Mouse (Mus musculus): ENCODE measurements around the gene Ppdpf.

Gene Ppdpf

GRCm38 (mm10) chr2:181187121-181188000, at the start of gene Ppdpf:
Ppdpf (plus strand) TSS chr2:181187247.
- DNase-seq (ENCODE audit: low spot score), result peak; percentile 89

DNA sequence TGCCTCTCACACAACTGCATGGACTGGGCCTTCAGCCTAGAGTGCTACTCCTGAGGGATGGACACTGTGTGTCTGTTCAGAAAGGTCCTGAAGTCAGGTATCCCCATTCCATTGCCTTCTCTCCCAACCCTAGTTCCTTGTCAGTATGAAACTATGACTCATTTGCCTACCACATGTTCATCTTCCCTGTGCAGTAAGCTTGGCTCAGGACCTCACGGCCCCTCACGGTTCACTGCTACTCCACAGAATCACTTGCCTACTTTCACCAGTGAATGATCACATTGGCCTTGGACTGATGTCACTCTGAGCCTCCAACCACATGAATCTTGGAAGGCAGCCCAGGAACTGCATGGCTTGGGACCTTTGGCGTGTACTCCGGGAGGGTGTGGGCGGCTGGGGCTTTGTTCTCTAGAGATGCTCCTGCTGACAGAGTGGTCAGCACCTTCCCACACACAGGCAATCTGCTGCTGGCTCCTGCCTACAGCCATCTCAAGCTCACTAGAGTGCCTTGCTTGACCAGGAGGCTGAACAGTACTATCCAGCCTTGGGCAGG, 47.3 kb upstream of the Ppdpf start:
- no peak for DNase-seq (ENCODE audit: low spot score)

DNA sequence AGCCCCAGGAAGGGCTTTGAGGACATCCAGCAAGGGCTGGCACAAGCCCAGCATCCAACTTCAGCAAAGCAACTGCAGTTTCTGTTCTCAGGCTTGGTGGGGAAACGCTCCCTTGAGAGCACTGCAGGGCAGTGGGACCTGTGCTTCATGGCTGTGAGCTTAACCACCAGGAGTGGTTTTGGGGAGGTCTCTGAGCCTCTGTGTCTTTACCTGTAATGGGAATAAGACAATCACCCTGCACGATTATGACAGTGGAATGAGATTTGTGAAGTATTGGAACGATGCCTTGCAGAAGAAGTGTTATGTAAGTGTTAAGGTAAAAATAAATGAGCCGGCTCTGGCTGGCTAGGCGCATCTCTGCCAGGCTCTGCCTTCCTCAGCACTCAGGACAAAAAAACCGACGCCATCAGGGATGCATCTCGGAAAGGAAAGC, 44.3 kb upstream of the Ppdpf start:
- peak; percentile 68 for DNase-seq (ENCODE audit: low spot score)

DNA sequence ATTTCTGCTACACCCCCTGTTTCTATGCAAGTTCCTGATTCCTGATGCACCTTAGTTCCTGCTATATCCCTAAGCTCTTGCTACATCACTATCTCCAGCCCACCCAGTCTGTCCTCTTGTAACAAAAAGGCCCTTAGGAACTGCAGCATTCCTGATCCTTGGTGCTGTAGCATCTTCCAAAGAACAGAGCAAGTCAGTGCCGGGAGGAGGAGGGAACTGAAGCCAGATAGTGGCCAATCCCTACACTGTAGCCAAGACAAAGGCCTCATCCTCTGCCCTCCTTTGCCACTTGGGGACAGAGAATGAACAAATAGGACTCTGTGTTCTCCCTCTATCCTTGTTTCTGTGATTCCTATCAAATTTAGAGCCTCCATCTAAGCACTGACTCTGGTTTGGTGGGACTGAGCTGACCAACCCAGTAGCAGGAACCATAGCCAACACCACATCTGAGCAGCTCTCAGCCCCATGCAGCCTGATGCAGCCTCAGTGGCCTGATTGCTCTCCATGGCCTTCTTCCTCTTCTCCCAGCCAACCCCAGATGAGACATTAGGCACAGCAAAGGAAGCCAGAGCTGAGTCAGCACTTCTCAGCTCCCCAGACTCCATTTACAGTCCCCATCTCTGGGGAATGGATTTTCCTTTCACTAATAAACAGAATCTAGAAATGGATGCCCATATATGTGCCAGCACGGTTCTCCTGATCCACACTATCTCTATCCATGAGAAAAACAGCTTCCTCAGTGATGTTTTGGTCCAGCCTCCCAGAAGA, 43.4 kb upstream of the Ppdpf start:
- no peak for DNase-seq (ENCODE audit: low spot score)

GRCm38 (mm10) chr2:181144675-181145074, 42.4 kb upstream of the Ppdpf start:
- no peak for DNase-seq (ENCODE audit: low spot score)

- no peak for DNase-seq (ENCODE audit: low spot score)
Measured at GRCm38 (mm10) chr2:181146976-181147545, 40.0 kb upstream of the Ppdpf start.

GRCm38 (mm10) chr2:181147546-181148317, 39.3 kb upstream of the Ppdpf start:
- DNase-seq (ENCODE audit: low spot score), result no peak

DNA sequence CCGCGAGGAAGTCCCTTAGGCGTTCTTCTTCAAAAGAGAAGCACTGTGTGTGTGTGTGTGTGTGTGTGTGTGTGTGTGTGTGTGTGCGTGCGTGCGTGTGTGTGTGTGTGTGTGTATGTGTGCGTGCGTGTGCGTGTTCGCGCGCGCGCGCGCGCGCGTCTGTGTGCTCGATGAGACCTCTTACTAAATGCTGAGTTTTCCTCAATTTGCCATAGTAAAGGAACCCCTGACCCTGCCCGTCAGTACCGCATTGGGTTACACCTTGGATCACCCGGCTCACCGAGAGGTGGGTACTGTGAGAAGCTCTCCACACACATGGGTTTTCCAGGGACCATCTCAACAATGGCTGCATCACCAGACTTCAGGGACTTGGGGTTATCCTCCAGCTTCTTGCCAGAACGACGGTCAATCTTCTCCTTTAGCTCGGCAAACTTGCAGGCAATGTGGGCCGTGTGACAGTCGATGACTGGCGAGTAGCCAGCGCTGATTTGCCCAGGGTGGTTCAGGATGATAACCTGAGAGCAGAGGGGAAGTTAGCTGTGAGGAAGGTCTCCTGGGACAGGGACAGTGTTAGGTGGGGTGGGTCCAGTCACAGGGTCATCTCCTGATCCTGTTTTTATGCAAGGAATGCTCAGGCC, 38.6 kb upstream of the Ppdpf start:
- no peak for DNase-seq (ENCODE audit: low spot score)

DNA sequence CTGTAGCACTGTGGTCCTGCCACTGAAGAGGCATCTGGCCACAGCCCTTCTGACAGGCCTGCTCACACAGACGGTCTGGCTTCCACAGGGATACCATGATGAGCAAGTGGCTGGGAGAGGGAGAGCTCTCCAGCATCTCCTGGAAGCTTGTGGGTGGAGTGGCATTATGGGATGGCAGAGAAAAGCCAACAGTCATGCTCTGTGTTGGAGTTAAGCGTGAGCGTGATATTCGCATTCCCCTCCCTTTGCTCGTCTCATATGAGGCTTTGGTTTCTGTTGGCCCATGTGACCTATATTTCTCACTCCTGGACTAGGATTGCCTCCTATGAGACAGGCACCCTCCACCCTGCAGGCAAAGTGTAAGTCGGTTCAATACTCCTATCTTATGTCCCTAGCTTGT, 36.8 kb upstream of the Ppdpf start:
- no peak for DNase-seq (ENCODE audit: low spot score)

- DNase-seq (ENCODE audit: low spot score), result no peak
Measured at GRCm38 (mm10) chr2:181152701-181153100, 34.3 kb upstream of the Ppdpf start.

- no peak for DNase-seq (ENCODE audit: low spot score)
Measured at GRCm38 (mm10) chr2:181153131-181153530, 33.9 kb upstream of the Ppdpf start.

GRCm38 (mm10) chr2:181153837-181154236, 33.2 kb upstream of the Ppdpf start:
- no peak for DNase-seq (ENCODE audit: low spot score)

GRCm38 (mm10) chr2:181154361-181154760, 32.7 kb upstream of the Ppdpf start:
- DNase-seq (ENCODE audit: low spot score), result no peak

DNA sequence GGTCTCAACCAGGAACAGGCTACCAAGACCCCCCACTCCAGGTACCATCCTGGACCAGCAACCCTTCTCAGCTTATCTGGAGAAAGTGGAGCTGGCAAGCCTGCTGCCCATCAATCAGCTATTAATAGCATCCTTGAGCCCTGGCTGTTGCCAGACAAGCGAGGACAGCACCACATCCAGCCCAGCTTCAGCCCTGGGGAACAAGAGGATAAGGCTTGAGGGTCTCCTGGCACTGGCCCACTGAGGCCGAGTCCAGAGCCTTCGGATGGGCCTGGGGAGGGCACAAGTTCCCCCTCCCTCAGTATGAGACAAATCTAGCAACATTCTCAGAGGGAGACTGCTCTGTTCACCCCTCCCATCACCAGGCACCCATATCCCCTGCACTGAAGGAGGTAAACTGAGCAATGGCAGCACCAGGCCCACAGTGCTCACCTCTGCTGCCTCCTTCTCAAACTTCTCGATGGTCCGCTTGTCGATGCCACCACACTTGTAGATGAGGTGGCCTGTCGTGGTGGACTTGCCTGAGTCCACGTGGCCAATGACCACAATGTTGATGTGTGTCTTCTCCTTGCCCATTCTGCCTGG, 32.1 kb upstream of the Ppdpf start:
- no peak for DNase-seq (ENCODE audit: low spot score)

GRCm38 (mm10) chr2:181155801-181156200, 31.2 kb upstream of the Ppdpf start:
- no peak for DNase-seq (ENCODE audit: low spot score)

DNA sequence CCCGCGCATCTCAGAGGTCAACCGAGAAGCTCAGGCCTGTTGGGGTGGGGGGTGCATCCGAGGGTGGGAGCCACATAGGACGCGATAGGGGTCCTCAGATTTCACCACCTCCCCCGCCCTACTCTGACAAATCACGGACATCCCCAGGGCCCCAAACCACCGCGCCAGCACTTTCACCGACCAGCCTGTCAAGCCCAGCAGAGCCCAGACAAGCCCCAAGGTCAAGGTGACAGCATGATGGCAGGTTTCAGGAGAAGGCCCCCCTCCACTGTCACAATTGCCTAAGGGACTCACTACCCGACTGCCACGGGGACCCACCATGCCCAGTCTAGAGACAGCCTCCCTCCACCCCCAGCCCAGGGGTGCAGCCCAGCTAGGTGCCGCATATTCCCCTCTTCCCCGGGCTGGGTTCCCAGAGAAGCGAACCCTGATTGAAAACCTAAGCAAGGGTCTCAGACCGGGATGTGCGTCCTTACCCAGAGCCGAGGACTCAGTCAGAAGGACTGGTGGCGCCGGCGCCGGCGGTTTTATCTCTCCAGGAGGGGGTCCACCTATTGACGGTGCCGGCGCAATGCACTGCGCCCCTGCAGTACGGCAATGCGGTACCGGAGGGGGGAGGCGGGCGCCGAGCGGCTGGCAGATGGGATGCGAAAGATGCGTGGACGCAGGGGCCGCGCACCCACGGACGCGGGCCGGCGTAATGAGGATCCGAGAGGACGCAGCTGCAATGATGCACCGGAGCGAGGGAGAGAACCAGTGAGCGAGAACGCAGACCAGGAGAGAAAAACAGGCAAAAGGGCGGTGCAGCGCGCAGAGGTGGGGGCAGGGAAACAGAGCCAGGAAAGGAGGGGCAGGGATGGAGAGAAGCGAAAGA, 30.6 kb upstream of the Ppdpf start, which contains the start of gene Eef1a2:
Gene Eef1a2 (minus strand): TSS at position 767 of the 874 bp plus-strand sequence.
- DNase-seq (ENCODE audit: low spot score), result peak; percentile 80

- DNase-seq (ENCODE audit: low spot score), result no peak
Measured at GRCm38 (mm10) chr2:181157180-181157579, 29.9 kb upstream of the Ppdpf start.

DNA sequence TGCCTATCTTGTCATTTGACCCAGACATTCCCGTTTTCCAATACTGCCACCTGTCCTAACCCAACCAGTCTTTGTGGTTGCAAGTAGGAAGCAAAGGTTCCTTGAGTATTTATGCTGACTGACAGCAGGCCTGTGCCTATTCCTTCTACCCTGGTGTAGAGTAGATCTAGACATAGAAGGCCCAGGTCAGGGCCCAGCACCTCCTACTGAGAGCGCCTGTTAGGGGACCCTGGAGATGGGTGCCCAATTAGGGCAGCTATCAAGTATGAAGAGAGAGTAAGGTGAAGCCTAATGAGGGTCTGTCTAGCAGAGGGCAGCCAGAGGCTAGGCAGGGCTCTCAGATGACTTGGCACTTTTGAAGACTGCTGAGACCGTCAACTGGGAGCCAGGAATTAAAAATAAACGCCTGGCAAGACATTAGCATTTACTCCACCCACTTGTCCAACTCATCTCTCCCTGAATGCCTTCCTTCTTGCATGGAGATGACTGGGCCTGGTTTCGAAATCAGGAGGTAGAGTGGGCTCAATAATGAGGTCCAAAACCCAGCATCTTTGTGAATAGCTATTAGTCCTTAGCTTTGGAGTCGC, 29.2 kb upstream of the Ppdpf start:
- DNase-seq (ENCODE audit: low spot score), result no peak

DNA sequence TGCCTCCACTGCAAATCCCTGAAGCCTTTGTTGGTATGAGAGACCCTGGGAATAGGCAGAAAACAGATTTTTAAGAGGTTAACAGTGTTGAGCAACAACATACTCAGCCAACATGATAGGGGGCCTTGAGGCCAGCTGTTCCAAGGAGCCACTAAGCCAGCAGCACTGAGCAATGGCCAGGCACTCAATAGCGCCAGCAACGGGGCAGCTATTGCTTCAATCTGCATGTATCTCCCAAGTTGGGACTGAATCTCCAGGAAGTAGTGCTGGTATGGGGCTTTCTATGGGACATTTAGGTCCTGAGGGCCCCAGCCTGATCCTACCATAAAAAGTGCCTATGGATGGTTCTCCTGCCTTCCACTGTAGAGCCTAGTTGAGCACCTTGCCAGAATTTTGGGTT, 28.6 kb upstream of the Ppdpf start:
- no peak for DNase-seq (ENCODE audit: low spot score)

Measured in left cerebral cortex, adult 11 months (tissue).